Mouse (Mus musculus) testis, adult 2 months (tissue): Measurements from ENCODE around the gene Shroom3. TPM values are rescaled to one million over a fixed set of nuclear protein-coding genes. Genes with fewer than 3 reads are reported as not detected.

Source experiments
- H3K27ac ChIP-seq: fragments of 200-500 bp; 2 replicates; pipeline ENCODE4 v1.5.1; 2012; ENCODE audit warnings: low read depth, low read length; ENCODE audit not compliant: control insufficient read depth, insufficient read depth
- H3K27me3 ChIP-seq: fragments of 200-500 bp; 2 replicates; pipeline ENCODE4 v1.6.1; 2012; ENCODE audit warnings: mild to moderate bottlenecking, low read length, moderate library complexity; ENCODE audit not compliant: control insufficient read depth, insufficient read depth
- H3K36me3 ChIP-seq: fragments of 200-500 bp; 2 replicates; pipeline ENCODE4 v1.6.1; 2012; ENCODE audit warnings: mild to moderate bottlenecking, low read length; ENCODE audit not compliant: control insufficient read depth, insufficient read depth
- H3K4me1 ChIP-seq: fragments of 200-500 bp; 2 replicates; pipeline ENCODE4 v1.6.1; 2012; ENCODE audit warnings: low read length; ENCODE audit not compliant: control insufficient read depth, insufficient read depth
- H3K4me3 ChIP-seq: fragments of 200-500 bp; 2 replicates; pipeline ENCODE4 v1.5.1; 2012; ENCODE audit warnings: low read depth, mild to moderate bottlenecking, low read length, moderate library complexity, mixed read lengths; ENCODE audit not compliant: control insufficient read depth
- CTCF ChIP-seq: fragments of 200-500 bp; IDR thresholded peaks from 2 replicates; pipeline ENCODE4 v1.5.1; 2012; ENCODE audit warnings: low read depth, mild to moderate bottlenecking, inconsistent platforms, low read length, moderate library complexity; ENCODE audit not compliant: control insufficient read depth, insufficient read depth, insufficient replicate concordance
- POLR2A ChIP-seq: fragments of 200-500 bp; IDR thresholded peaks from 2 replicates; pipeline ENCODE4 v1.6.1; 2012; ENCODE audit warnings: low read depth, mild to moderate bottlenecking, inconsistent platforms, low read length, moderate library complexity; ENCODE audit not compliant: control insufficient read depth
- polyA plus RNA-seq: library from polyadenylated mRNA; depleted of rRNA; stranded (reverse); fragments of >200 nt; gene quantifications from 2 replicates; pipeline ENCODE4 v1.2.3, GENCODE M21; 2012

Shroom3 gene
- polyA plus RNA-seq, 1 experiment = 25.6 TPM

DNA sequence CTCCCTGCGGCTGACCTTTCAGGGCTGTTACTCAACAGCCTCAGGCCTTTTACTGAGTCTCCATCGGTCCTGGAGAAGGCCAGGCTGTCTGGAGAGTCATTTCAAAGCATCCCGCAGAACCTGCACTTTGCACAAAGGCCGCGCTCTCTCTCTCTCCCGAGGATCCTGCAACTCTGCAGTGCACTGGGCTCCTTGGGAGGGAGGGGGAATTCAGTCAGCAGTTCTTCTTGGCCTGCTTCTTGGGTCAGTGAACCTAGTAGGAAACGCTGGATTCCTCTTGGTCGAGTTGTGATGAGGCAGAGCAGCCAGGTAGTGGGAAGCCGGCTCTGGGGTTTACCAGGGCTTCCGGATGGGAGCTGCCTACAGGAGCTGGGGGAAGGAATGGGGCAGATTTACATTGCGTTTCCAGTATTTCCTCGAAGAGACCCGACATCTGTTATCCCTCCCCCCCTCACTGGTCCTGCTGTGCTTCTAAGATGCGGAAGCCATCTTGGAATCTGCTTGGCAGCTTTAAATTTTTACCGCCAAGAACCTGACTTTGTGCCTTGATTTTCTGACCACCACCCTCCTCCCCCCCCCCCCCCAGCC is 305.6 kb downstream of the Shroom3 start:
- Histone ChIP-seq H3K4me1 (peaks cover 8% of the 10 kb centered on the region), H3K27me3 (no peaks in the 10 kb centered on the region), H3K4me3 (peak overlapping the region; percentile 41), H3K27ac (no peak overlapping the region), H3K36me3 (no peaks in the 10 kb centered on the region)
- no peak for TF ChIP-seq POLR2A
- no peak for TF ChIP-seq CTCF

DNA sequence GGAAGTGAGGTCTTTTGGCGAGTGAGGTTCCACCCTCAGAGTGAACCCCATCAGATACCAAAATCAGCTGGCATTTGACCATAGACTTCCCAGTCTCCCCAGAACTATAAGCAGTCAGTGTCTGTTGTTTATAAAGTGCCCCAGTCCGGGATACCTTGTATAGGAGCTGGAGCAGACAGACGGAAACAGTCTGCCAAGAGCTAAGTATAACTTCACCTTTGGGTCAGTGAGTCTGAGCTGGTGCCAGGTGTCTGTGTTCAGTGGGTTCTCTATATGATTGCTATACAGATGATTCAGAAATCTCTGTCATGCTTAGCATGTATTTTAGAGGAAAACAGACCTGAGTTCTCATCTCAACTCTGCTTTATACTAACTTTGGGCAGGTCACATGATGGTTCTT is 308.9 kb downstream of the Shroom3 start:
- TF ChIP-seq CTCF (no peak), POLR2A (no peak)
- no peak overlapping the region for H3K4me3 ChIP-seq

DNA sequence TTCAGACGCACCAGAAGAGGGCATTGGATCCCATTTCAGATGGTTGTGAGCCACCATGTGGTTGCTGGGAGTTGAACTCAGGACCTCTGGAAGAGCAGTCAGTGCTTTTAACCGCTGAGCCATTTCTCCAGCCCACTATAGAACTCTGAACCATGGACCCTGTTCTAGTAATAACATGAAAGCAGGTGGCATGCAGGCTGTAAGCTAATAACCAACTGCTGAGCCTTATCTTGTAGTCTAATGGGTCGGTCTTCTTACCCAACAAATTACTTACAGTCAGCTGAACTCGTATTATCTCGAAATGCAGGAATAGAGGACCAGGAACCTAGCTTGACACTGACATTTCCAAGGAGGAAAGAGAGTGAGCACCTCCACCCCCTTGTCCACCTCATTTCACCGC is 311.1 kb downstream of the Shroom3 start:
- no peaks in the 10 kb centered on the region for H3K27me3 ChIP-seq
- peaks cover 2% of the 10 kb centered on the region; the same call in 1 of the 2 replicates for H3K4me1 ChIP-seq
- H3K27ac ChIP-seq = no peak overlapping the region
- TF ChIP-seq POLR2A (no peak), CTCF (no peak)
- H3K36me3 ChIP-seq = no peaks in the 10 kb centered on the region
- H3K4me3 ChIP-seq = no peak overlapping the region

More for the DNA sequence above, 308.9 kb downstream of the Shroom3 start:
- H3K36me3 ChIP-seq = no peaks in the 10 kb centered on the region
- peaks cover 8% of the 10 kb centered on the region for H3K4me1 ChIP-seq
- H3K27me3 ChIP-seq = no peaks in the 10 kb centered on the region
- no peak overlapping the region for H3K27ac ChIP-seq

DNA sequence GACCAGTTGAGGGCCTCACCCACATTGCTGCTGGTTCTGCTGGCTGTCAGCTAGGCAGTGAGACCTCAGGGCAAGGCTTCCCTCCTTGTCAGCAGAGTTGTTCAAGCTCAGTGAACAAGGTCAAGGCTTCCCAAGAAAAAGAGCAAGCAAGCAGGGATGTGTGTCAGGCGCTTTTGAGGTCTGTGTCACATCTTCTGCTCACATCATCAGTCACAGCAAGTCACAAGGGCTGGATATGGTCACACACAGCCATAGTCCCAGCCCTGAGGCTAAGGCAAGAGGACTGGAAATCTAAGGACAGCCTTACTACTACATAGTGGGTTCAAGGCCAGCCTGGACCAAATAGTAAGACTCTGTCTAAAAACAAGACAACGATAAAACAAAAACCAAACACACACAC is 311.6 kb downstream of the Shroom3 start:
- no peaks in the 10 kb centered on the region for H3K4me1 ChIP-seq
- H3K27me3 ChIP-seq = no peaks in the 10 kb centered on the region
- no peak for TF ChIP-seq CTCF
- TF ChIP-seq POLR2A = no peak
- no peak overlapping the region for H3K4me3 ChIP-seq
- no peaks in the 10 kb centered on the region for H3K36me3 ChIP-seq
- H3K27ac ChIP-seq = no peak overlapping the region

DNA sequence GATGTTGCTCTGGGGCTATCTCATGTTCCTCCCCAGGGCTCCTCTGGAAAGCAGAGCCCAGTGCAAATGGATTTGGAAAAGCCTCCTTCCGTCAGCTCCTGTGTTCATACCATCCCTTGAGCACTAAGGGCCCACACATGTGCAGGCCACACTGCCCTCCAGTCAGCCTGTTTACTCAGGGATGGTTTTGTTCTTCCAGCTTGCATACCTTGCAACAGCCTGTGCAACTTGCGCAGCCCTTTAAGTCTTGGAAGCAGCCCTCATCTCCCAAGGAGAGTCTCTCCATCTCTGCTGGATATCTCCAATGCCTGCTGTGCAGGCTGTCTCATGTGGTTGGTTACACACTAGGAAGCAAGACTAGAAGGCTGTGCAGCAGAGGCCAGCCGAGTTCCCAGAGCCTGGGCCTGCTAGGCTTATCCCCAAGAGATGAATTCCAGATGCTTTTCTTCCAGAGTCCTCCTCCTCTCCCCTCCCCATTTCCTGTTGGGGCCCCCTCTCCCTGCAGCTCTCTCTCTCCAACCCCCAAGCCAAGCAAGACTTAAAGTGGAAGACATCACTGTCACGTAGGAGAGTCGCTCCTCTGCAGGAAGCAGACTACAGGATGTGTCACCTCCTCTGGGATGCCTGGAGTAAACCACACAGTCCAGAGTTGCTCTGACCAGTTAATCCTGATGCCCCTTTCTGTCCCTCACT is 314.3 kb downstream of the Shroom3 start:
- Histone ChIP-seq H3K27ac (no peak overlapping the region), H3K27me3 (no peaks in the 10 kb centered on the region), H3K36me3 (no peaks in the 10 kb centered on the region), H3K4me3 (no peak overlapping the region), H3K4me1 (no peaks in the 10 kb centered on the region)
- no peak for TF ChIP-seq CTCF
- no peak for TF ChIP-seq POLR2A

DNA sequence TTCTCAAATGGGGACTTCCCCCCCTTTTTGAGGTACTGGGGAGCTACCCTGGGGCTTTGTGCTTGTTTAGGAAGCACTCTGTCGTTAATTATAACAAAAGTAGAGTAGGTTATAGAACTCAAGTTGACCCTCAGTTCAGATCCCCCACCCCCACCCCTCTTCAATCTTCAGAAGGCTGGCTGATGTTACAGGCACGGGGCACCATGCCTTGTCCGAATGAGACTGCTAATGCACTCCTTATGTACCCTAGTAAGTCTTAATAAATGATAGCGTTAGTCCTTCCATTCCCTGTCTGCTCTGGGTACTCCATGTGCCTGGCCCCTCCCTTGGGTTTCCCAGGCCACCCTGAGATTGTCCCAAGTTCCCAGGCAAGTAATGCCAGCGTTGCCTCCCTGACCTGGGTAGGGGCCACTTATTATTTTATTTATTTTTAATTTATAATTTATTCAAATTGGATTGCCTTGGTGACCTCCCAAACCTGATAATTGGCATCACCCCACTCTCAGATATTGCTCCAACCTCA is 315.3 kb downstream of the Shroom3 start:
- Histone ChIP-seq H3K27ac (no peak overlapping the region), H3K4me1 (no peaks in the 10 kb centered on the region), H3K4me3 (no peak overlapping the region), H3K36me3 (no peaks in the 10 kb centered on the region), H3K27me3 (no peaks in the 10 kb centered on the region)
- no peak for TF ChIP-seq POLR2A
- TF ChIP-seq CTCF = no peak

DNA sequence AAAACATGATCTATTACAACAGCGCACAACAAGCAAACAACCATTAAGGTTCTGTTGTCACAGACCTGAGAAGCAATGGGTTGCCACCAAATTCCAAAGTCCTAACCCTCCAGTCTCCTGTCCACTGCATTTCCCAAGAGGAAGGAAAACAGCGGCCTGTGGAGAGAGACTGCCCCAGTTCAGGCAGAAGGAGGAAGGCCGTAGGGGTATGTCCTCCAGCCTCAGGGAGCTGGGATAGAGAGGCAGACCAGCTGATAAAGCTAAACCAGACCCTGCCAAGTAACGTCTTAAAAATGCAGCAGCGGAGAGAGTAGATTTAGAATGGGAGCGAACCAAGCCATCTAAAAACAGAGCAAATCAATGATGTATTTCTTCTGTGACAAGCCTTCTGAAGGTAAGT is 316.8 kb downstream of the Shroom3 start:
- no peaks in the 10 kb centered on the region for H3K4me1 ChIP-seq
- no peak for TF ChIP-seq CTCF
- no peak for TF ChIP-seq POLR2A

More for the DNA sequence above, 316.8 kb downstream of the Shroom3 start:
- Histone ChIP-seq H3K4me3 (no peak overlapping the region), H3K36me3 (no peaks in the 10 kb centered on the region), H3K27ac (no peak overlapping the region), H3K27me3 (no peaks in the 10 kb centered on the region)
